Mouse (Mus musculus) T-cell, adult 66 days (primary cell): ENCODE data around the gene Nod2. TPM values are rescaled to one million over a fixed set of nuclear protein-coding genes. Genes with fewer than 3 reads are reported as not detected.

Experiments used
- total RNA-seq, 2 experiments: library from RNA; stranded (reverse); gene quantifications; 3 replicates in 1 of 2; 4 replicates in 1 of 2; pipeline ENCODE4 v1.2.4; 2023

Nod2 gene
- total RNA-seq: 1 to 10 TPM; 1.0 to 1.4 TPM

DNA sequence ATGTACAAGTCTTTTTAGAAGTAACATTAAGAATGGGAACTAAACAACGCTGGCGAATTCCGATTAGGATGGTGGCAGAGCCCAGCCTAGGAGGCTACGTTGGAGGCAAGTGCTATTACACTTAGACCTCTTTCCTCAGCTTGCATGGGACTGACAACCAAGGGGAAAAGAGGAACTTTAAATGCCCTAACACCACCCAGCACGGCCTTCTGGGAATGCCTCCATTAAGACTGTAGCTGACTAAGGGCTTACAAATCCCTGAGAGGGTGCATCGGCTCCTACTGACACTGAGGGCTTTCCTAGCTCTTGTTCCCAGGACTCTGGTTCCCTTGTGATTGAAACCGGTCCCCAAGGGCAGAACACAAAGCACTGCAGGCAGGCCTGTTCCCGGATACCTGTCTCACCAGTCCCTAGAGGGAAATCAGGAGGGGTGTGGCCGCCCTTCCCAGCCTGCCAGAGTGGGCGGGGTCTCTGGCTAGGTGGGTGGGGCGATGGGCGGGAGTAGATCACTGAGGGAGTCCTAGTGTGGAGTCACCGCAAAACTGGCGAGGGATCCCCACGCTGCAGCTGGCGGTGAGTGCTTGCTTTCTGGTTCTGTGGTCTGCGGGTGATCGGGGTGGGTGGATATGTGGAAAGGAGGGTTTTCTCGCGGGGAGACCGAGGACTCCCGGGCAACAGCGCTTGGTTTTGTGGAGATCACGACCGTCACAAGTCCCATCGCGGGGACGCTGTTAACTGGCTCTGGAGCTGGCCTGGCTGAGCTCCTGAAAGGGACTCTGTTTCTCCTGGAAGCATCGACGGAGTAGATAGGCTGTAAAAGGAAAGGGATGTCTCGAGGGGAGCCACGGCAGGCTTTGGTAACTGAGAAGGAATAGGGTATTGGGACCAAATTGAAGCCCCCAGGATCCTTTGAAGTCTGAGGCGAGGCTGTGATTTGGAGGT, at the start of gene Nod2:
Gene Nod2, plus strand, starts transcription at position 479 of the 942 bp plus-strand sequence.

DNA sequence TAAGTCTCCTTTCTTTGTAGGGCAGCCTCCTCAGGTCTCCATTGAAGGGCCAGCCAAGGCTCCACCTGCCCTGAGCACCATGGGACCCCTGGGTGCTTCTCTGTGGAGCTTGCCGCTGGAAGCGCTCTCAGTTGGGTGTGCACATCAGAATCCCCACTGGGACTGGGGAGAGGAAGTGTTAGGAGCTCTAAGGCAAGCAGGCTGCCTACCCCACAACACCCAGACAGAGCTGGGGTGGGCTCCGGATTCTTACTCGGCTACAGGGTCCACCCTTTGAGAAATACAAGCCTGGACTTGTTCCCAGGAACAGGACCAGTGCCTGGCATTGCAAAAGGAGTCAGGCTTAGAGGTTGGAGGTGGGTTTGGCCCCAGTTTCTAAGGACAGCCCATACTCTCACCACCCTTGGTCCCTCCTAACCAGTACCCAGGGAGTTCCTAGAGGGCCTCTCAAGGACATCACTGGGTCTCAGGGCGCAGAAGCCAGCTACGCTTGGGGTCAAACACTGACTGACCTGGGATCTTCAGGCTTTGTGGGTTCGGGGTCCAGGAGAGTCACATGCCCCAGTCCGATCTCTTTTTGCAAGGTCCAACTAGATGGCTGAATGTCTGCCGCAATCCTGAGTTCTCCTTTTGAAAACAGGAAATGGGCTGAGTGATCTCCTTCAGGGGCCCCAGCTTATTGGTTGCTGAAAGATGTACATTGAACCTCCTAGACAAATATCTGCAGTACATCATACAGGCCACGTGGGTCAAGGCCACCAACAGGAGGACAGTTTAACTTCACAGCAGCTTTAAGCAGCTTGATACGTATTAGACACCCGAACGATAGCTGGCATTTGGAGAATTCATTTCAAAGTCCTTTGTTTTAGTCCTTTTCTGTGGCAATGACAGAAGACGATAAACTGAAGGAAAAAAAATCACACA, 11.4 kb upstream of the Nod2 start, which contains the start of gene Snx20:
Gene Snx20, minus strand, starts transcription at position 655 of the 924 bp plus-strand sequence.

DNA sequence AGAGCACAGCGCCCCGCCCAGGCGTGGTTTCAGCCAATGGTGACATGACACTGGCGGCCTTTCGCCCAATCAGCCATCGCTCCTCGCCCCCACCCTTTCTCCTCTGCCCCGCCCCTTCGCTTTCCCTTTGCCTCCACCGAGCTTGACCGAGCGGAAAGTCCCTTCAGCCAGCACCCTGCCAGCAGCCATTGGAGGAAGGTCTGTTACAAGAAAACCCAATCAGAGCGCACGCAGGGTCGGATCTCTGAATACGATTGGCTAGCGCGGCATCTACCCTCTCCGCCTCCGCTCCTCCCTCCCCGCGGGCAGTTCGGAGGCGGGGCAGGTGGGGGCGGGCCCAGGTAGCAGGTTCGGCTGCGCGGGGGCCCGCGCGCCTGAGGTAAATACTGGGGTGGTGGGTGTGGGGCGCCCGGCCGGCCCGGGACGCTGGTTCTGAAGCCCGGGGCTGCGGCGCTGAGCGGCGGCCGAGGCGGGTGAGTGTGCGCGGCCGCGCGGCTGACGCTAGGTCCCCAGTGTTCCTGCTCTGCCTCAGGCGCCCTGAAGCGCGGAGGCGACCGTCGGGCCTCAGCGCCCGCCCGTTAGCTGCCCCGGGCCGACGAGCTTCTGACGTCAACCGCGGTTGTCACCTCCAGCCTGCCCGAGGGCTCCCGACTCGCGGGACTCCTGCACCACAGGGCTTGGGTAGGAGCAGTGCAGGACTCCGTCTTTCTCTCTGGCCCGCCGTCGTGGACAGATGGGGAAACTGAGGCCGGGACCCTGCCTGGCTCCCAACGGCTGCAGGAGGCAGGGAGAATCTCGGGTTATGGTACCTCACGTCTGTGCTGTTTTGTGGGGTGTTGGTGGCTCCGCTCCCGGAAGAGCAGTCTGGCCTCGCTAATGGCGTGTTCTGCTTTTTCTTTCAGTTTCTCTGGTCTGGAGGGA, 49.9 kb downstream of the Nod2 start, which contains the start of gene Cyld:
Gene Cyld, plus strand, starts transcription at position 308 of the 921 bp plus-strand sequence.

Other genes with a start within 250 kb of the Nod2 start
- not detected for gene Nkd1, start 126.0 kb upstream of the Nod2 start, total RNA-seq
- 10 to 100 TPM; 62.0 to 65.8 TPM for gene Snx20, start 11.2 kb upstream of the Nod2 start, total RNA-seq
- 100 to 1,000 TPM; 112 to 127 TPM for gene Cyld, start 49.7 kb downstream of the Nod2 start, total RNA-seq